Mouse (Mus musculus): ENCODE measurements around the gene Vmn2r94. TPM values are rescaled to one million over a fixed set of nuclear protein-coding genes. Genes with fewer than 3 reads are reported as not detected.

The Vmn2r94 gene
- polyA plus RNA-seq (2012; rRNA removed) = not detected in 2 replicates

GRCm38 (mm10) chr17:18277656-18278055, at the start of gene Vmn2r94:
TSS of gene Vmn2r94 (minus strand) at chr17:18277756.
- DNase-seq (ENCODE audit: low read depth) = no peak

- no peak for DNase-seq (ENCODE audit: low read depth)
These were observed 45.5 kb upstream of the Vmn2r94 start for GRCm38 (mm10) chr17:18323031-18323430.

GRCm38 (mm10) chr17:18297799-18298198, 20.2 kb upstream of the Vmn2r94 start, which contains the start of gene Vmn2r93:
TSS of gene Vmn2r93 (plus strand) at chr17:18298099.
- no peak for DNase-seq (ENCODE audit: low read depth)

- no peak for DNase-seq (ENCODE audit: low read depth)
These were observed 40.6 kb downstream of the Vmn2r94 start for GRCm38 (mm10) chr17:18236931-18237330.

GRCm38 (mm10) chr17:18231996-18232395, 45.6 kb downstream of the Vmn2r94 start:
- DNase-seq (ENCODE audit: low read depth) = no peak

- DNase-seq (ENCODE audit: low read depth) = no peak
These were observed 56.3 kb downstream of the Vmn2r94 start for GRCm38 (mm10) chr17:18221300-18221699.

Other genes starting within 250 kb of the Vmn2r94 start
- gene Vmn2r124, start 228.3 kb downstream of the Vmn2r94 start, polyA plus RNA-seq (2012; rRNA removed) = not detected in 2 replicates
- gene Vmn2r91, start 192.7 kb downstream of the Vmn2r94 start, polyA plus RNA-seq (2012; rRNA removed) = not detected in 2 replicates
- gene Vmn2r92, start 125.9 kb downstream of the Vmn2r94 start, polyA plus RNA-seq (2012; rRNA removed) = not detected in 2 replicates
- gene Vmn2r93, start 20.3 kb upstream of the Vmn2r94 start, polyA plus RNA-seq (2012; rRNA removed) = not detected in 2 replicates
- not detected in 2 replicates for gene Vmn2r95, start 146.3 kb upstream of the Vmn2r94 start, polyA plus RNA-seq (2012; rRNA removed)

Data from gonadal fat pad, adult 2 months (tissue).